Mouse (Mus musculus) megakaryocyte, embryonic 14.5 days (primary cell): ENCODE measurements around the gene Chadl. TPM values are rescaled to one million over a fixed set of nuclear protein-coding genes. Genes with fewer than 3 reads are reported as not detected.

Experiments used
- H3K27me3 ChIP-seq: replicated peaks from 2 replicates; pipeline ENCODE3; 2012; ENCODE audit warnings: inconsistent platforms
- H3K36me3 ChIP-seq: replicated peaks from 2 replicates; pipeline ENCODE3; 2012; ENCODE audit warnings: low read length, inconsistent platforms, mixed read lengths
- H3K4me1 ChIP-seq: 2 replicates; pipeline ENCODE4 v1.6.1; 2012; ENCODE audit warnings: inconsistent platforms
- H3K4me3 ChIP-seq: replicated peaks from 2 replicates; pipeline ENCODE3; 2012; ENCODE audit warnings: moderate library complexity, mild to moderate bottlenecking, inconsistent platforms
- H3K9me3 ChIP-seq: 2 replicates; pipeline ENCODE4 v1.6.1; 2012; ENCODE audit warnings: inconsistent platforms
- FLI1 ChIP-seq: IDR thresholded peaks from 2 replicates; pipeline ENCODE4 v1.6.1; 2012; ENCODE audit warnings: low read length, inconsistent platforms, mixed read lengths
- GATA1 ChIP-seq: IDR thresholded peaks from 3 replicates; pipeline ENCODE4 v1.6.1; 2012; ENCODE audit warnings: mixed read lengths, low read length, inconsistent platforms, borderline replicate concordance
- polyA plus RNA-seq: library from polyadenylated mRNA; stranded (reverse); fragments of >175 nt; gene quantifications from 2 replicates; pipeline ENCODE4 v1.2.3, GENCODE M21; 2012; ENCODE audit warnings: low replicate concordance; ENCODE audit not compliant: insufficient read depth

Gene Chadl
- polyA plus RNA-seq, 1 experiment = not detected

- Histone ChIP-seq H3K27me3 (no peaks in the 10 kb centered on the region), H3K9me3 (no peaks in the 10 kb centered on the region), H3K4me1 (peaks cover 29% of the 10 kb centered on the region), H3K36me3 (peaks cover 80% of the 10 kb centered on the region), H3K4me3 (no peak overlapping the region)
- TF ChIP-seq GATA1 (no peak), FLI1 (no peak)
Measured at GRCm38 (mm10) chr15:81723653-81724052, 26.6 kb upstream of the Chadl start.

GRCm38 (mm10) chr15:81722361-81722760, 25.3 kb upstream of the Chadl start:
- peaks cover 93% of the 10 kb centered on the region for H3K36me3 ChIP-seq
- TF ChIP-seq FLI1 = no peak
- TF ChIP-seq GATA1 = no peak
- peaks cover 16% of the 10 kb centered on the region for H3K4me1 ChIP-seq
- no peak overlapping the region for H3K4me3 ChIP-seq
- H3K9me3 ChIP-seq = no peaks in the 10 kb centered on the region
- no peaks in the 10 kb centered on the region for H3K27me3 ChIP-seq

- no peak overlapping the region for H3K4me3 ChIP-seq
- no peaks in the 10 kb centered on the region for H3K9me3 ChIP-seq
- no peaks in the 10 kb centered on the region for H3K27me3 ChIP-seq
Measured at GRCm38 (mm10) chr15:81719139-81719531, 22.0 kb upstream of the Chadl start.

GRCm38 (mm10) chr15:81718336-81719138, 21.4 kb upstream of the Chadl start:
- H3K36me3 ChIP-seq = peaks cover 96% of the 10 kb centered on the region
- H3K9me3 ChIP-seq = no peaks in the 10 kb centered on the region
- no peaks in the 10 kb centered on the region for H3K4me1 ChIP-seq
- no peaks in the 10 kb centered on the region for H3K27me3 ChIP-seq
- no peak for TF ChIP-seq FLI1
- no peak for TF ChIP-seq GATA1
- no peak overlapping the region for H3K4me3 ChIP-seq

More at GRCm38 (mm10) chr15:81719139-81719531, 22.0 kb upstream of the Chadl start:
- no peaks in the 10 kb centered on the region for H3K4me1 ChIP-seq
- no peak for TF ChIP-seq FLI1
- no peak for TF ChIP-seq GATA1
- peaks cover 96% of the 10 kb centered on the region for H3K36me3 ChIP-seq

GRCm38 (mm10) chr15:81713742-81714141, 16.7 kb upstream of the Chadl start:
- peaks cover 95% of the 10 kb centered on the region for H3K36me3 ChIP-seq
- H3K9me3 ChIP-seq = no peaks in the 10 kb centered on the region
- no peaks in the 10 kb centered on the region for H3K27me3 ChIP-seq
- no peak overlapping the region for H3K4me3 ChIP-seq
- no peak for TF ChIP-seq GATA1
- TF ChIP-seq FLI1 = no peak
- H3K4me1 ChIP-seq = peaks cover 7% of the 10 kb centered on the region; the same call in 1 of the 2 replicates

- TF ChIP-seq GATA1 (no peak), FLI1 (no peak)
- no peaks in the 10 kb centered on the region for H3K27me3 ChIP-seq
- H3K4me1 ChIP-seq = peaks cover 7% of the 10 kb centered on the region; the same call in 1 of the 2 replicates
- no peak overlapping the region for H3K4me3 ChIP-seq
- no peaks in the 10 kb centered on the region for H3K9me3 ChIP-seq
- peaks cover 92% of the 10 kb centered on the region for H3K36me3 ChIP-seq
Measured at GRCm38 (mm10) chr15:81710801-81711200, 13.7 kb upstream of the Chadl start.

GRCm38 (mm10) chr15:81709686-81710085, 12.6 kb upstream of the Chadl start:
- Histone ChIP-seq H3K36me3 (peaks cover 92% of the 10 kb centered on the region), H3K4me3 (no peak overlapping the region)

GRCm38 (mm10) chr15:81708991-81709390, 11.9 kb upstream of the Chadl start:
- H3K27me3 ChIP-seq = no peaks in the 10 kb centered on the region
- peaks cover 95% of the 10 kb centered on the region for H3K36me3 ChIP-seq
- H3K4me1 ChIP-seq = peaks cover 7% of the 10 kb centered on the region; the same call in 1 of the 2 replicates
- H3K4me3 ChIP-seq = no peak overlapping the region
- H3K9me3 ChIP-seq = no peaks in the 10 kb centered on the region
- TF ChIP-seq FLI1 (no peak), GATA1 (no peak)

More at GRCm38 (mm10) chr15:81709686-81710085, 12.6 kb upstream of the Chadl start:
- Histone ChIP-seq H3K9me3 (no peaks in the 10 kb centered on the region), H3K4me1 (peaks cover 7% of the 10 kb centered on the region; the same call in 1 of the 2 replicates), H3K27me3 (no peaks in the 10 kb centered on the region)
- TF ChIP-seq FLI1 (no peak), GATA1 (no peak)

- Histone ChIP-seq H3K4me3 (no peak overlapping the region), H3K36me3 (peaks cover 60% of the 10 kb centered on the region), H3K4me1 (no peaks in the 10 kb centered on the region), H3K9me3 (no peaks in the 10 kb centered on the region), H3K27me3 (peaks cover 4% of the 10 kb centered on the region)
- TF ChIP-seq GATA1 (no peak), FLI1 (no peak)
Measured at GRCm38 (mm10) chr15:81703094-81703489, 6.0 kb upstream of the Chadl start.
